Mouse (Mus musculus) myocyte (in vitro differentiated cells): ENCODE results near the gene Dock1. TPM values are rescaled to one million over a fixed set of nuclear protein-coding genes. Genes with fewer than 3 reads are reported as not detected.

Experiments
- H3K27me3 ChIP-seq: one replicate; pipeline ENCODE4 v1.6.1; 2011; ENCODE audit not compliant: control insufficient read depth, insufficient read depth, insufficient read length
- H3K36me3 ChIP-seq: one replicate; pipeline ENCODE4 v1.6.1; 2011; ENCODE audit not compliant: control insufficient read depth, insufficient read depth
- H3K4me2 ChIP-seq: one replicate; pipeline ENCODE4 v1.6.1; 2011; ENCODE audit warnings: low read depth, control low read depth
- H3K4me3 ChIP-seq: one replicate; pipeline ENCODE4 v1.5.1; 2011; ENCODE audit warnings: mild to moderate bottlenecking, control low read depth, moderate library complexity
- H3K79me2 ChIP-seq: one replicate; pipeline ENCODE4 v1.6.1; 2011; ENCODE audit not compliant: control insufficient read depth, insufficient read depth
- H3ac ChIP-seq: one replicate; pipeline ENCODE4 v1.6.1; 2011; ENCODE audit not compliant: control insufficient read depth, insufficient read length
- E2F4 ChIP-seq: IDR thresholded peaks from one replicate; pipeline ENCODE4 v1.6.1; 2011; ENCODE audit warnings: mild to moderate bottlenecking, control low read depth, moderate library complexity; ENCODE audit not compliant: insufficient read depth
- SRF ChIP-seq: IDR thresholded peaks from one replicate; pipeline ENCODE4 v1.6.1; 2011; ENCODE audit warnings: low read depth; ENCODE audit not compliant: control insufficient read depth, insufficient read length
- USF1 ChIP-seq: IDR thresholded peaks from one replicate; pipeline ENCODE4 v1.6.1; 2011; ENCODE audit warnings: low read depth, mild to moderate bottlenecking, control low read depth, moderate library complexity
- polyA plus RNA-seq: library from polyadenylated mRNA; unstranded; fragments of >200 nt; fragmentation: generic; extraction: Trizol; gene quantifications from one replicate; pipeline ENCODE4 v1.2.1, GENCODE M21; 2012; ENCODE audit warnings: missing spikeins

The Dock1 gene
- polyA plus RNA-seq, 1 experiment: 6.2 TPM

- H3K27me3 ChIP-seq: no peaks in the 10 kb centered on the region
- H3K79me2 ChIP-seq: no peaks in the 10 kb centered on the region
- H3ac ChIP-seq: no peak overlapping the region
- no peak for TF ChIP-seq E2F4
- TF ChIP-seq USF1: no peak
- no peak for TF ChIP-seq SRF
- no peak overlapping the region for H3K4me2 ChIP-seq
- no peaks in the 10 kb centered on the region for H3K36me3 ChIP-seq
- no peak overlapping the region for H3K4me3 ChIP-seq
These were observed 551.0 kb downstream of the Dock1 start for GRCm38 (mm10) chr7:135221475-135221874.
